Mouse (Mus musculus): Measurements from ENCODE around the gene Arf6. TPM values are rescaled to one million over a fixed set of nuclear protein-coding genes. Genes with fewer than 3 reads are reported as not detected.
A peak's percentile ranks its signal among the peaks of the same experiment; 100 is the strongest.
"Not testable (repeated sequence)": the region's sequence is repeated elsewhere in the genome, so short reads cannot be mapped to it uniquely, and the experiment has no call there.

The Arf6 gene
- polyA plus RNA-seq, 1 experiment from 2014 or later, result 34.4 TPM

GRCm38 (mm10) chr12:69363110-69363509, 8.8 kb upstream of the Arf6 start:
- H3K4me1 ChIP-seq, result peaks cover 23% of the 10 kb centered on the region
- not testable (repeated sequence) for H3K4me3 ChIP-seq; H3K27me3 ChIP-seq (ENCODE audit: low read depth, poor library complexity, severe bottlenecking); H3K9me3 ChIP-seq (replicated peaks); H3K36me3 ChIP-seq; H3K27ac ChIP-seq (replicated peaks); DNase-seq (ENCODE audit: low spot score)
- 93% methylated on average over 7 of the region's 7 CpGs for WGBS

- Histone ChIP-seq H3K27ac (replicated peaks) (peak overlapping the region; percentile 89), H3K9me3 (replicated peaks) (no peaks in the 10 kb centered on the region), H3K4me3 (peak overlapping the region; percentile 68), H3K4me1 (peaks cover 23% of the 10 kb centered on the region), H3K36me3 (no peaks in the 10 kb centered on the region), H3K27me3 (ENCODE audit: low read depth, poor library complexity, severe bottlenecking) (no peaks in the 10 kb centered on the region)
- 5% methylated on average over 32 of the region's 32 CpGs for WGBS
- peak; percentile 70 for DNase-seq (ENCODE audit: low spot score)
Observed at GRCm38 (mm10) chr12:69363899-69364762, 7.8 kb upstream of the Arf6 start.

GRCm38 (mm10) chr12:69365757-69366156, 6.2 kb upstream of the Arf6 start:
- DNase-seq (ENCODE audit: low spot score), result no peak
- no peak overlapping the region for H3K27ac ChIP-seq (replicated peaks)
- no peaks in the 10 kb centered on the region for H3K27me3 ChIP-seq (ENCODE audit: low read depth, poor library complexity, severe bottlenecking)
- no peaks in the 10 kb centered on the region for H3K9me3 ChIP-seq (replicated peaks)
- WGBS, result 78% methylated on average over 7 of the region's 7 CpGs
- no peaks in the 10 kb centered on the region for H3K36me3 ChIP-seq
- peaks cover 24% of the 10 kb centered on the region for H3K4me1 ChIP-seq
- no peak overlapping the region for H3K4me3 ChIP-seq

- H3K36me3 ChIP-seq, result no peaks in the 10 kb centered on the region
- H3K4me3 ChIP-seq, result no peak overlapping the region
- no peaks in the 10 kb centered on the region for H3K27me3 ChIP-seq (ENCODE audit: low read depth, poor library complexity, severe bottlenecking)
- peaks cover 29% of the 10 kb centered on the region for H3K4me1 ChIP-seq
- no peaks in the 10 kb centered on the region for H3K9me3 ChIP-seq (replicated peaks)
- no peak for DNase-seq (ENCODE audit: low spot score)
- H3K27ac ChIP-seq (replicated peaks), result no peak overlapping the region
Observed at GRCm38 (mm10) chr12:69366424-69366823, 5.5 kb upstream of the Arf6 start.

- Histone ChIP-seq H3K27ac (replicated peaks) (no peak overlapping the region), H3K9me3 (replicated peaks) (no peaks in the 10 kb centered on the region), H3K36me3 (no peaks in the 10 kb centered on the region), H3K27me3 (ENCODE audit: low read depth, poor library complexity, severe bottlenecking) (no peaks in the 10 kb centered on the region), H3K4me1 (peaks cover 20% of the 10 kb centered on the region), H3K4me3 (no peak overlapping the region)
- 83% methylated on average over 2 of the region's 2 CpGs for WGBS
- no peak for DNase-seq (ENCODE audit: low spot score)
Observed at GRCm38 (mm10) chr12:69367557-69367956, 4.4 kb upstream of the Arf6 start.

- H3K27ac ChIP-seq (replicated peaks), result peak overlapping the region; percentile 97
- H3K4me1 ChIP-seq, result peaks cover 34% of the 10 kb centered on the region
- H3K36me3 ChIP-seq, result peaks cover 26% of the 10 kb centered on the region
- WGBS, result 16% methylated on average over 7 of the region's 7 CpGs
- H3K4me3 ChIP-seq, result peak overlapping the region; percentile 81
- H3K27me3 ChIP-seq (ENCODE audit: low read depth, poor library complexity, severe bottlenecking), result no peaks in the 10 kb centered on the region
- H3K9me3 ChIP-seq (replicated peaks), result no peaks in the 10 kb centered on the region
- DNase-seq (ENCODE audit: low spot score), result no peak
Observed at GRCm38 (mm10) chr12:69370936-69371335, 1.0 kb upstream of the Arf6 start.

GRCm38 (mm10) chr12:69371421-69371853, 513 bp upstream of the Arf6 start:
- Histone ChIP-seq H3K9me3 (replicated peaks) (no peaks in the 10 kb centered on the region), H3K36me3 (peaks cover 31% of the 10 kb centered on the region), H3K27me3 (ENCODE audit: low read depth, poor library complexity, severe bottlenecking) (no peaks in the 10 kb centered on the region), H3K27ac (replicated peaks) (peak overlapping the region; percentile 97), H3K4me3 (peak overlapping the region; percentile 81), H3K4me1 (peaks cover 37% of the 10 kb centered on the region)
- under 1% methylated on average over 24 of the region's 24 CpGs for WGBS
- no peak for DNase-seq (ENCODE audit: low spot score)

GRCm38 (mm10) chr12:69372731-69373331, 881 bp downstream of the Arf6 start:
- Histone ChIP-seq H3K27me3 (ENCODE audit: low read depth, poor library complexity, severe bottlenecking) (no peaks in the 10 kb centered on the region), H3K9me3 (replicated peaks) (no peaks in the 10 kb centered on the region), H3K36me3 (peaks cover 36% of the 10 kb centered on the region), H3K4me3 (peak overlapping the region; percentile 81), H3K4me1 (peaks cover 37% of the 10 kb centered on the region), H3K27ac (replicated peaks) (peak overlapping the region; percentile 97)
- whole genome bisulfite sequencing, result under 1% methylated on average over 42 of the region's 42 CpGs
- peak; percentile 56 for DNase-seq (ENCODE audit: low spot score)

GRCm38 (mm10) chr12:69373850-69374766, 2.2 kb downstream of the Arf6 start:
- Histone ChIP-seq H3K4me1 (peaks cover 37% of the 10 kb centered on the region), H3K27ac (replicated peaks) (no peak overlapping the region), H3K4me3 (peak overlapping the region; percentile 81), H3K9me3 (replicated peaks) (no peaks in the 10 kb centered on the region), H3K36me3 (peaks cover 45% of the 10 kb centered on the region), H3K27me3 (ENCODE audit: low read depth, poor library complexity, severe bottlenecking) (no peaks in the 10 kb centered on the region)
- 58% methylated on average over 11 of the region's 11 CpGs for WGBS
- no peak for DNase-seq (ENCODE audit: low spot score)

GRCm38 (mm10) chr12:69376132-69376531, 4.2 kb downstream of the Arf6 start:
- H3K27ac ChIP-seq (replicated peaks), result no peak overlapping the region
- H3K27me3 ChIP-seq (ENCODE audit: low read depth, poor library complexity, severe bottlenecking), result no peaks in the 10 kb centered on the region
- no peak overlapping the region for H3K4me3 ChIP-seq
- no peak for DNase-seq (ENCODE audit: low spot score)
- H3K4me1 ChIP-seq, result peaks cover 32% of the 10 kb centered on the region
- WGBS, result 92% methylated on average over 2 of the region's 2 CpGs
- peaks cover 49% of the 10 kb centered on the region for H3K36me3 ChIP-seq
- H3K9me3 ChIP-seq (replicated peaks), result no peaks in the 10 kb centered on the region

- peaks cover 30% of the 10 kb centered on the region for H3K4me1 ChIP-seq
- WGBS, result 98% methylated on average over 1 of the region's 1 CpGs
- no peak overlapping the region for H3K4me3 ChIP-seq
- H3K9me3 ChIP-seq (replicated peaks), result no peaks in the 10 kb centered on the region
- no peak overlapping the region for H3K27ac ChIP-seq (replicated peaks)
- no peak for DNase-seq (ENCODE audit: low spot score)
- H3K36me3 ChIP-seq, result peaks cover 52% of the 10 kb centered on the region
- H3K27me3 ChIP-seq (ENCODE audit: low read depth, poor library complexity, severe bottlenecking), result no peaks in the 10 kb centered on the region
Observed at GRCm38 (mm10) chr12:69377188-69377587, 5.2 kb downstream of the Arf6 start.

- not testable (repeated sequence) for H3K27me3 ChIP-seq (ENCODE audit: low read depth, poor library complexity, severe bottlenecking); H3K4me3 ChIP-seq; H3K9me3 ChIP-seq (replicated peaks); H3K27ac ChIP-seq (replicated peaks); DNase-seq (ENCODE audit: low spot score)
- Histone ChIP-seq H3K4me1 (peaks cover 30% of the 10 kb centered on the region), H3K36me3 (peaks cover 52% of the 10 kb centered on the region)
- WGBS, result 98% methylated on average over 6 of the region's 6 CpGs
Observed at GRCm38 (mm10) chr12:69377636-69378035, 5.7 kb downstream of the Arf6 start.

Measured in midbrain, embryonic 10.5 days (tissue).